Mouse (Mus musculus) thymus, postnatal 4 days (tissue): ENCODE results near the gene Klra17.
"Not testable (repeated sequence)": the region's sequence is repeated elsewhere in the genome, so short reads cannot be mapped to it uniquely, and the experiment has no call there.

ENCODE experiments used
- DNase-seq: peaks from one replicate; pipeline ENCODE4 v3.0.0; 2021

Gene Klra17

GRCm38 (mm10) chr6:129876549-129876948, at the start of gene Klra17:
TSS of gene Klra17 (minus strand) at chr6:129876672.
- DNase-seq = no peak

- DNase-seq = not testable (repeated sequence)
Observed at GRCm38 (mm10) chr6:129917476-129917946, 41.0 kb upstream of the Klra17 start, which contains the start of gene Klra5. TSS of gene Klra5 (minus strand) at chr6:129917650.

- DNase-seq = no peak
Observed at GRCm38 (mm10) chr6:129916996-129917395, 40.5 kb upstream of the Klra17 start.

GRCm38 (mm10) chr6:129882525-129882924, 6.1 kb upstream of the Klra17 start:
- no peak for DNase-seq

GRCm38 (mm10) chr6:129862349-129862748, 14.1 kb downstream of the Klra17 start, which contains the start of gene Gm17631:
TSS of gene Gm17631 (plus strand) at chr6:129862649.
- not testable (repeated sequence) for DNase-seq

GRCm38 (mm10) chr6:129825559-129825958, 50.9 kb downstream of the Klra17 start:
- DNase-seq = no peak

GRCm38 (mm10) chr6:129824004-129824403, 52.5 kb downstream of the Klra17 start:
- DNase-seq = no peak

- no peak for DNase-seq
Observed at GRCm38 (mm10) chr6:129817731-129818130, 58.7 kb downstream of the Klra17 start.

- DNase-seq = not testable (repeated sequence)
Observed at GRCm38 (mm10) chr6:129784170-129784569, 92.3 kb downstream of the Klra17 start, which contains the start of gene Gm156. TSS of gene Gm156 (minus strand) at chr6:129784270.
